In the genomic region with DNA sequence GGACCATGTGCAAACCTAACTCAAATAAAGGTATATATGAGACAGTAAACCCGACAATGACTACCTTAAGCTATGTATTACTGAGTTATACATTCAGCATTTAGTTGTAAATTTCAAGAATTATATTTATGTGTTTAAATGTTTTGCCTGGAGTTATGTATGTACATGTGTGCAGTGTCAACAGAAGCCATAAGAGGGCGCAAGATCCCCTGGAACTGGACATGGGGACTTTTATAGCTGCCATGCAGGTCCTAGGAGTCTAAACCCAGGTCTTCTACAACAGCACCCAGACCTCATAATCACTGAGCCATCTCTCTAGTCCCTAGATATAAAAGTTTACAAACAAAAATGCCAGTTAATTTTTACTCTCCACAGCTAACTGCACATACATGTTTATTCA, we compare ENCODE assay signal across 8 mouse cellular contexts.
DNase-seq lines count a peak whose midpoint lies in the region; ATAC-seq lines count a peak whose summit lies in the region.

No protein-coding gene starts in this region.

- peak; percentile 39 for DNase-seq in hindbrain, embryonic 11.5 days (ENCODE audit: low spot score)
- DNase-seq in hindbrain, embryonic 10.5 days (ENCODE audit: low spot score) = no peak
- DNase-seq in B cell, adult 2 months = peak; percentile 43 to 56
- peak; percentile 66 for DNase-seq in ZHBTc4 (ENCODE audit: low read depth, low spot score)
- DNase-seq in lung, postnatal 10 days = peak; percentile 40
- DNase-seq in cerebellum, adult 8-10 months = no peak
- DNase-seq in layer of hippocampus, adult 9-11 months = no peak
- DNase-seq in frontal cortex, adult 2 months (ENCODE audit: extremely low spot score in 1 of 2, low spot score in 1 of 2) = no peak

- no peaks in the 10 kb centered on the region for H3K36me3 ChIP-seq in hindbrain, embryonic 11.5 days (ENCODE audit: control insufficient read depth, insufficient read depth, low read length)
- peaks cover 2% of the 10 kb centered on the region; the same call in 1 of the 2 replicates for H3K36me3 ChIP-seq in hindbrain, embryonic 10.5 days

- no peaks in the 10 kb centered on the region for H3K9me3 ChIP-seq in hindbrain, embryonic 11.5 days (ENCODE audit: control insufficient read depth, low read length)
- no peaks in the 10 kb centered on the region for H3K9me3 ChIP-seq in hindbrain, embryonic 10.5 days

- 82% methylated on average over 2 of the region's 2 CpGs for whole genome bisulfite sequencing in hindbrain, embryonic 11.5 days
- 82% methylated on average over 2 of the region's 2 CpGs for WGBS in hindbrain, embryonic 10.5 days

- H3K27me3 ChIP-seq in hindbrain, embryonic 11.5 days (ENCODE audit: control insufficient read depth, insufficient read depth, low read length) = no peaks in the 10 kb centered on the region
- no peaks in the 10 kb centered on the region for H3K27me3 ChIP-seq in hindbrain, embryonic 10.5 days (ENCODE audit: insufficient read depth, poor library complexity, severe bottlenecking)

- no peak overlapping the region for H3K4me2 ChIP-seq in hindbrain, embryonic 11.5 days (replicated peaks; ENCODE audit: low read depth, low read length)

- no peaks in the 10 kb centered on the region for H3K4me1 ChIP-seq in hindbrain, embryonic 11.5 days (replicated peaks; ENCODE audit: control insufficient read depth, insufficient read depth, low read length)
- no peaks in the 10 kb centered on the region for H3K4me1 ChIP-seq in hindbrain, embryonic 10.5 days (replicated peaks)

- H3K27ac ChIP-seq in hindbrain, embryonic 11.5 days (ENCODE audit: low read depth, low read length) = no peak overlapping the region
- H3K27ac ChIP-seq in hindbrain, embryonic 10.5 days = no peak overlapping the region

- no peak for ATAC-seq in hindbrain, embryonic 11.5 days (ENCODE audit: low FRiP score)

- H3K9ac ChIP-seq in hindbrain, embryonic 11.5 days (ENCODE audit: low read depth, low read length) = no peak overlapping the region

- H3K4me3 ChIP-seq in hindbrain, embryonic 11.5 days (ENCODE audit: low read depth, low read length) = no peak overlapping the region
- no peak overlapping the region for H3K4me3 ChIP-seq in hindbrain, embryonic 10.5 days

Comparison
In these comparisons a context has a peak if more than half of its experiments do, and no peak if none do; other contexts are left out.
1. DNase-seq: peak in hindbrain, embryonic 11.5 days (single experiment), B cell, adult 2 months (2 of 2), ZHBTc4 (single experiment) and lung, postnatal 10 days (single experiment); none in hindbrain, embryonic 10.5 days (single experiment), cerebellum, adult 8-10 months (single experiment), layer of hippocampus, adult 9-11 months (single experiment) and frontal cortex, adult 2 months (0 of 2).